Mouse (Mus musculus) adrenal gland, postnatal 10 days (tissue): Measurements from ENCODE around the gene Slc35f2. TPM values are rescaled to one million over a fixed set of nuclear protein-coding genes. Genes with fewer than 3 reads are reported as not detected.
A peak's percentile ranks its signal among the peaks of the same experiment; 100 is the strongest.

Experiments used
- DNase-seq: peaks from one replicate; pipeline ENCODE4 v3.0.0; 2021; ENCODE audit warnings: mixed read lengths
- total RNA-seq, 2 experiments: library from RNA; stranded (reverse); gene quantifications; 2 replicates each; pipeline ENCODE4 v1.2.3; 2021

Gene Slc35f2
- total RNA-seq, 2 experiments from 2014 or later = 0.94 to 1.1 TPM

DNA sequence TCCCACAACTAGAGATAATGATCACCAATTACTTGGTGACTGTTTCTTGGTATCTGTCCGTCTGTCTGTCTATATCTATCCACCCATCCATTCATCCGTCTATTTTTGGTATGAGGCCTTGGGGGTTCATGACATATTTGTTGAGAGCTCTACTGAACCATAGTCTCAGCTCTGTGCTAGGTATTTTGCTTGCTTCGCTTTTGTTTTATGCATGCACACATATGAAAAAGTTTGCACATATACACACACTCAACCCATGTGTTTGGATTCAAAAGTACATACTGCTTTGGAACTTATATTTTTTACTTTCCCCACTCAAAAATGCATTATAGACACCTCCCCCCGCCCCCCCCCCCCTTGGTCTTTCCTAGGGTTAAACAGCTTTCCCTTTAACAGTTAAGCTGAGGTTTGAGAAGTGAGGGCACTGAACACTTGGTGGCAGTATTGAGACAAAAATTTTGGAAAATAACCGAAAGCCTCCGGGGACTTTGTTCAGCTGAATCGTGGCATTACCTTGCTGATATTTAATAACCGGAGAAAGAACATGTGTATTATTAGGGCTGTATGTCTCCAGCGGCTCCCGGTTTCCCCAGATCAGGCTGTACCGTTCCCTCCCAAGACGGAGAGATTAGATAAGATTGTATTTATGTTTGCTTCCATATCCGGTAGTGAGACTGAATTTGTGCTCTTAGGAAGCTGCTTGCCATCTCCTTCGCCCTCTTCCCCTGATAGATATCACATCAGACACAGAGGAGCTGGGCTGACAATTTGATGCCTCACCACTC, 57.9 kb downstream of the Slc35f2 start:
- peak; percentile 45 for DNase-seq

DNA sequence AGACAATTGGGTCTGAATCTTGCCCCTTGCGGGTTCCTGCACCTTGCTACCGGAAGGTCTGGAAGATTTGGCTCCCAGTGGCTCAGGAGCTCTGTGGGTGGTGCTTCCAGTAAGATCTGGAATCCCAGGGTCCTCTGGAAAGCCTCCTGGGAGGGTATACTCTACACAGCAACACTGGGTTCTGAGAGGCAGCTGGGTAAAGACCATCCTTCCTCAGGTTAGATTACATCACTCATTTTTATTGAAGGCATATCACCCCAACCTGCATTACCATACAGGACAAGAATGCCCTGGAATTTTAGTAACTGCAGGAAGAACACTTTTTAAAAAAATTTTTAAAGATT, 58.5 kb downstream of the Slc35f2 start:
- peak; percentile 7 for DNase-seq

DNA sequence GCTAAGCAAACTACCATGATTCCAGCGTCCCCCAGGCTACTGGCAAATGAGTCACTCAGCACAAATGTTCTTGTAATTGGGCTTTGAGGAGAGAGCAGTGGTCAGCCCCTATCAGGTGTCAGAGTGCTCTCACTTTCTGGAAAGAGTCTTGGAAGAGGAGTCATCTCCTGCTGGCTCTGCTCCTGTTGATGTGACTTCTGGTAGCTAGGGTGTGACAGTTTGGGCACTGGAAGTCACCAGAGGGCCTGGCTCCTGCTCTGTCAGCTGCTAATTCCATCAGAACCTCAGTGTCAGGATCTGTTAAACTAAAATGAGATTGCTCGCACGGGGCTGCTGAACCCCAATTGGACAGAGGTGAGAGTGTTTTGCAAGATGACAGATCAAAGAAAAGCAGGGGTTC, 63.7 kb downstream of the Slc35f2 start:
- DNase-seq = no peak

DNA sequence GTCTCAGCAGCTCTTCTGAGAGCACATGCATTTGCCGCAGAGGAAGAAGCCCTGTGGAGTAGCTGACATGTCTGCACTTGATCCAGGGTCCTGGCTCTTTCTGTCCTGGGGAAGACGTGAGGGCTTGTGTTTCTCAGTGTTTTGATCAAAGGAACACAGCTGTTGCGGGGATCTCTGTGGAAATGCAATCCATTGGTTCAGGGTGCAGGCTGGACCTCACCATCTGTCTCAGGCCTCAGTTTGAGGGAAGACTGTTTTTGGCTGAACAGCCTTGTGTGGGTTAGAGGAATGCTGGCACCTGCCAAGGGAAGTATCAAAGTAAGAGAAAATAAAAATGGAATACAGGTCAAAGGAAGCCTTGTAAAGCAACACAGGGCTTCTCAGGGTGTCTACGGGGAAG, 64.6 kb downstream of the Slc35f2 start:
- DNase-seq = no peak

DNA sequence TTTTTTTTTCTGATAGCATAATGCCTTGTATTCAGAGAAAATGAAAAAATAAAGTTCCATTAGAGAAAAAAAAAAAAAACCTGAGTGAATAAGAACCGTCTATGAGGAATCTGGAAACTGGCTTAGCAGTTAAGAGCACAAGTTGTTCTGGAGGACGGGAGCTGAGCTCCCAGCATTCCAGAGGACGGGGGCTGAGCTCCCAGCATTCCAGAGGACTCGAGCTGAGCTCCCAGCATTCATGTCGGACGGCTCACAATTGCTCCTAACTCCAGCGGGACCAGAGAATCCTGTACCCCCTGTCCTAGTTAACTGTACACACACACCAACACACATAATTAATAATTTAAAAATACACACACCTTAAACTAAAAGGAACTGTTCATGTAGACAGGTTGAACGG, 67.5 kb downstream of the Slc35f2 start:
- DNase-seq = no peak

DNA sequence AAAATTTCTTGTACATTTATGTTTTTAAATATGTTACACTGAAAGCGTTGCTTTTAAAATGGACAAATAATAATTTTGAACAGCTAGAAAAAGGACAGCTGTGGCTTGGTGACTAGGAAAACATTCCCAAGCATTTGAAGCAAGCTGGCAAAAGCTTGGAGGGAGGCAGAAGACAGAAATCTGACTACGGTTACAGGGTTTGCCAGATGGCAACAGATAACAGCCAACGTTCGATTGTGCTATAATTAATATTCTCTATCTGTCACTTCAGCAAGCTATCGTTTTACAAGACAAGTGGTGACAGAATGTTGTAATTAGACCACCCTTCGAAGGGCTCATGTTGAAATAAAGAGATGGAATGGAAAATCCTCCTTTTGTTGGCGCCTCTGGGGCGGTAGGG, 77.2 kb downstream of the Slc35f2 start:
- no peak for DNase-seq

DNA sequence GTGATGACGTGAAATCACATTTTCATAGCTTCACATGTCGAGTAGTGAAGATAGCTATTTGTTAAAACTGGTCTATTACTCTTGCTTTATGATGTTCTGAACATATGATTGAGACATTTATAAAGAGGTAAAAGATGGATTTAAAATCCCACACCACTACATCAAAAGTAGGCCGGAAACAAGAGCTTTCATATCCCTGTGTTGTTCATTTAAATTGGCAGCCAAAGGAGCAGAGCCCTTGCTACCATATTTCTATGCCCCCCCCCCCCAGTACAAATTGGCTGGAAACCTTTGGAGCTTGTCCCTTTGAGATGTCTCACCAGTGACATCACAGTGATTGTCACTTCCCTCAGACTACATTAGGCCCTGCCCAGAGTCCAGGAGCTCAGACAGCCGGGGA, 78.5 kb downstream of the Slc35f2 start, which contains the start of gene Sln:
TSS of gene Sln (plus strand) at position 301 of the 400 bp plus-strand sequence.
- DNase-seq = no peak

DNA sequence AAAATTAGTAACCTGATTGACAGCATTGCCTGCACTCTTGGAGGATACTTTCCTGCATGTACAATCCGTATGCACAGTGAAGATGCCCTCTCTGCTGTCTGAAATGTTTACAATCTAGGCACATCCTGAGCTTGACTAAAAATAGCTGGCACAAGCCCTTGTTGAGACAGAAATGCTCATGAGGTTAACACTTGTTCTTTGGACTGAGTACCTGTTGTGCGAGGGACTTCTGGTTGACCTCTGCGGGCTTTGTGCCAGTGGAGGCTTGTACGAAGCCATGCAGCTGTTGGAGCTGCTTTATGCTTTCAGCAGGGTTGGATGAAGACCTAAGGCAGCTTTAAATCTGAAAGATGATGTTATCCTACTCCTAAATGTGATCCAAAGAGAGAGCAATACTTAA, 80.8 kb downstream of the Slc35f2 start:
- no peak for DNase-seq

DNA sequence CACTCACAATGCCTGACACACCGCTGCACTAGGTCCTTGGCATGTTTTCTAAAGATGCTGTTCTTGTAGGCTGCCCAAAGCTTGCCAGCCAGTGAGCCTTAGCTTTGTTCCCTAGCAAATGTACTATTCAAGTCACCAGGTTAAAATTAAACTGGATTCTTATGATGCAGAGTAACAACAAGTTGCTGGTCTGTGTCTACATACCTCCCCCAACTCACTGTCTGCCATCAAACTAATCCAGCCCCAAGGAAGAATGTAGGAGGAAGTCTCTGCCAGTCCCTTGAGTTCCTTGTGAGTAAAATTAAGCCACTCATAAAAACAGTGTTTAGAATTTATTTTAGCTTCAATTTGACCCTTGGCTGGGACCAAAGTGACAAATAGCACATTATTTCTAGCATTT, 82.3 kb downstream of the Slc35f2 start:
- DNase-seq = no peak

DNA sequence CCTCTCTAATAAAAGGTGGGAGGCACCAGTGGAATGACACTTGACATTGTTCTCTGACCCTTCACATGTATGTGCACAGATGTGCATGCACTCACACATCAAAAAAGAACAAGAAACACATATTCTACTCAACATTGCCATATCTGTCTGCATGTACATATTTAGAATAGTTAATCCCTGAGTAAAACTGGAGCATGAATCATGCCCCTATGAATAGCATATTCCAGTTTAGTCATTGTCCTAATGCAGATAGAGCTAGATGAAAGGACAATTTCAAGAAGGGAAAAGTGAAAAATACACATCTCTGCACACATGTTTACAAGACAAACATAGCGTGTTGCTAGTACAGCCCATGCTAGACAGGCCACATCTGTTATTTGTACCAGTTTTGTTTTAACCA, 83.2 kb downstream of the Slc35f2 start:
- no peak for DNase-seq

DNA sequence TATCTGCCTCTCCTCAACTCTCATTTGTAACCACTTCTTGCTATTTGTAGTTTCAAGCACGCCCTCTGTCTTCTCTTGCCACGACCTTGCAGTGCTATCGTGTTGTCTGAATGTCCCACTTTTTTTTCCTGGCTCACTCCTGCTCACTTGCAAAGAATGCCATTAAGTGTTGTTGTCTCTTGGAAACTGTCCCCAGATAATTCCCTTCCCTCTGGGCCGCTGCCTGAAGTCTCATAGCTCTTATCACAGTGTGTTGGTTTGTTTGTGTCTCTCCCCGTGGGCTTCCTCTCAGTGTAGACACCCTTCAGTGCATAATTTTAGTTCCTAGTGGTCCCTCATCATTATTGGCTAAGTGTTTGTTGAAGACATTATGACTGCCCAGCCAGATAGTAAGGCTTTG, 86.5 kb downstream of the Slc35f2 start:
- no peak for DNase-seq

Other genes with a start within 250 kb of the Slc35f2 start
- 10 to 100 TPM; 12.5 to 17.4 TPM for gene Atm, start 234.8 kb upstream of the Slc35f2 start, total RNA-seq
- 10 to 100 TPM; 13.2 to 16.0 TPM for gene Npat, start 234.5 kb upstream of the Slc35f2 start, total RNA-seq
- gene Acat1, start 161.2 kb upstream of the Slc35f2 start, total RNA-seq = 100 to 1,000 TPM; 371 to 403 TPM
- 10 to 100 TPM; 29.8 to 36.0 TPM for gene Cul5, start 101.5 kb upstream of the Slc35f2 start, total RNA-seq
- gene Rab39, start 65.3 kb upstream of the Slc35f2 start, total RNA-seq = under 1 TPM; 0.72 to 0.73 TPM
- 10 to 100 TPM in 1 of 2 experiments, 1 to 10 TPM in 1; 2.6 to 51.5 TPM for gene Sln, start 78.6 kb downstream of the Slc35f2 start, total RNA-seq
- 1 to 10 TPM; 3.2 to 3.4 TPM for gene Elmod1, start 203.8 kb downstream of the Slc35f2 start, total RNA-seq